Mouse (Mus musculus): ENCODE measurements around the gene Atp13a4. TPM values are rescaled to one million over a fixed set of nuclear protein-coding genes. Genes with fewer than 3 reads are reported as not detected.

Gene Atp13a4
- not detected in 2 replicates for polyA plus RNA-seq (2012; rRNA removed; ENCODE audit: low replicate concordance)

GRCm38 (mm10) chr16:29544829-29545228 lies at the start of gene Atp13a4:
TSS of gene Atp13a4 (minus strand) at chr16:29544864.

GRCm38 (mm10) chr16:29579167-29579786 lies 34.6 kb upstream of the Atp13a4 start, which contains the start of gene Opa1:
TSS of gene Opa1 (plus strand) at chr16:29579334.

GRCm38 (mm10) chr16:29378458-29378857 lies 166.2 kb downstream of the Atp13a4 start, which contains the start of gene Atp13a5:
TSS of gene Atp13a5 (minus strand) at chr16:29378732.

Other genes with a start within 250 kb of the Atp13a4 start
- not detected in 2 replicates for gene Atp13a5, start 166.1 kb downstream of the Atp13a4 start, polyA plus RNA-seq (2012; rRNA removed; ENCODE audit: low replicate concordance)
- 2.7 and 6.5 TPM in 2 replicates for gene Opa1, start 34.5 kb upstream of the Atp13a4 start, polyA plus RNA-seq (2012; rRNA removed; ENCODE audit: low replicate concordance)

All from duodenum, adult 2 months (tissue).